Mouse (Mus musculus) intestine, embryonic 14.5 days (tissue): ENCODE measurements at regions not wholly inside any gene's neighbourhood (a gene's known extent, or its start where the extent isn't known, plus 50 kb on each side); places are given as distances from the start of the nearest gene placed in this dataset.

Experiments used
- ATAC-seq: fragments of 200-750 bp; cut with Nextera tagmentation; replicated peaks from 2 replicates; pipeline ENCODE4 v1.8.0; 2017; ENCODE audit warnings: low read depth, moderate number of reproducible peaks, moderate TSS enrichment, moderate library complexity; ENCODE audit not compliant: low FRiP score, low TSS enrichment
- DNase-seq: peaks from one replicate; pipeline ENCODE4 v3.0.0-alpha.2; 2018; ENCODE audit warnings: low spot score
- H3K27ac ChIP-seq: fragments of 300-500 bp; sonication (generic); 2 replicates; pipeline ENCODE4 v1.5.1; 2014; ENCODE audit warnings: low read depth, mild to moderate bottlenecking, control low read depth
- H3K27me3 ChIP-seq: fragments of 300-500 bp; sonication (generic); replicated peaks from 2 replicates; pipeline ENCODE4 v1.6.1; 2014; ENCODE audit warnings: low read length, control low read depth; ENCODE audit not compliant: control insufficient read depth, insufficient read depth
- H3K36me3 ChIP-seq: fragments of 300-500 bp; sonication (generic); 2 replicates; pipeline ENCODE4 v1.6.1; 2014; ENCODE audit warnings: low read length, control low read depth; ENCODE audit not compliant: control insufficient read depth, insufficient read depth
- H3K4me1 ChIP-seq: fragments of 300-500 bp; sonication (generic); replicated peaks from 2 replicates; pipeline ENCODE4 v1.6.1; 2014; ENCODE audit warnings: low read length, control low read depth, mixed read lengths; ENCODE audit not compliant: control insufficient read depth, insufficient read depth
- H3K4me2 ChIP-seq: fragments of 300-500 bp; sonication (generic); 2 replicates; pipeline ENCODE4 v1.6.1; 2014; ENCODE audit warnings: low read length
- H3K4me3 ChIP-seq: fragments of 300-500 bp; sonication (generic); 2 replicates; pipeline ENCODE4 v1.5.1; 2014; ENCODE audit warnings: low read depth, low read length, control low read depth, mixed read lengths
- H3K9ac ChIP-seq: fragments of 300-500 bp; sonication (generic); 2 replicates; pipeline ENCODE4 v1.6.1; 2014; ENCODE audit warnings: mild to moderate bottlenecking, low read length
- H3K9me3 ChIP-seq: fragments of 300-500 bp; sonication (generic); 2 replicates; pipeline ENCODE4 v1.6.1; 2016; ENCODE audit warnings: low read length, control low read depth; ENCODE audit not compliant: control insufficient read depth
- WGBS: fragments of 180-500 bp; shearing (Covaris S2); extraction: QIAGEN DNeasy Blood & Tissue Kit; methylation state at CpG from one replicate; pipeline ENCODE4 v1.1.7; 2014; 5-methylcytosine and 5-hydroxymethylcytosine counted together

GRCm38 (mm10) chr8:116795713-116796112, 62.9 kb upstream of the Cdyl2 start:
- ATAC-seq (no peak), DNase-seq (no peak)
- 89% methylated on average over 6 of the region's 6 CpGs for WGBS
- H3K27me3 ChIP-seq = no peaks in the 10 kb centered on the region
- H3K4me3 ChIP-seq = no peak overlapping the region
- no peak overlapping the region for H3K4me2 ChIP-seq
- H3K4me1 ChIP-seq = no peaks in the 10 kb centered on the region
- H3K27ac ChIP-seq = no peak overlapping the region
- no peaks in the 10 kb centered on the region for H3K9me3 ChIP-seq
- H3K9ac ChIP-seq = no peak overlapping the region
- H3K36me3 ChIP-seq = no peaks in the 10 kb centered on the region

DNA sequence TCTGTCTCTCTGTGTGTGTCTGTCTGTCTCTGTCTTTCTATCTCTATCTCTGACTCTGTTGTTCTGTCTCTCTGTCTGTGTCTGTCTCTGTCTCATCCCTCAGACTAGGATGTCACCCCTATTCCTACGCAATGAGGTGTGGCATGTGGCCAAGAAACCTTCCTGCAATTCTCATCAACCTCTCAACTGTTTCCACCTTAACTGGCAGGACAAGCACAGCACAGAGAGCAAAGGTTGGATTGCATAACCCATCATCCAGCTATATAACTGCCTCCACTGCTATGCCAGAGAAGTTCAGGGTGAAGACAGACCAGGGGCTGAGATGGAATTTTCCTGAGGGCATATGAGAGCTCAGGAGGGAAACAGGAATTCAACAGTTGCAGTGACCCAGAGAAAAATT, 60.3 kb upstream of the Cdyl2 start:
- no peak overlapping the region for H3K4me3 ChIP-seq
- no peaks in the 10 kb centered on the region for H3K27me3 ChIP-seq
- ATAC-seq = 0 out of 2 replicates have a peak, but pooled peaks have one; percentile 36
- 64% methylated on average over 1 of the region's 1 CpGs for WGBS
- H3K27ac ChIP-seq = no peak overlapping the region
- no peak for DNase-seq
- no peak overlapping the region for H3K4me2 ChIP-seq
- no peaks in the 10 kb centered on the region for H3K4me1 ChIP-seq
- no peak overlapping the region for H3K9ac ChIP-seq
- H3K9me3 ChIP-seq = no peaks in the 10 kb centered on the region
- no peaks in the 10 kb centered on the region for H3K36me3 ChIP-seq

GRCm38 (mm10) chr8:116790294-116790693, 57.5 kb upstream of the Cdyl2 start:
- Histone ChIP-seq H3K9me3 (no peaks in the 10 kb centered on the region), H3K27me3 (no peaks in the 10 kb centered on the region), H3K4me3 (no peak overlapping the region), H3K9ac (no peak overlapping the region), H3K4me2 (no peak overlapping the region), H3K27ac (no peak overlapping the region), H3K36me3 (no peaks in the 10 kb centered on the region), H3K4me1 (no peaks in the 10 kb centered on the region)
- WGBS = 84% methylated on average over 16 of the region's 16 CpGs
- ATAC-seq (no peak), DNase-seq (no peak)
